Mouse (Mus musculus) lung, embryonic 16.5 days (tissue): Measurements from ENCODE around the gene Coq8a. TPM values are rescaled to one million over a fixed set of nuclear protein-coding genes. Genes with fewer than 3 reads are reported as not detected.
A peak's percentile ranks its signal among the peaks of the same experiment; 100 is the strongest.

Experiments used
- ATAC-seq: fragments of 200-750 bp; cut with Nextera tagmentation; 2 replicates; pipeline ENCODE4 v1.8.0; 2017; ENCODE audit warnings: low read depth, mild to moderate bottlenecking, moderate library complexity
- H3K27ac ChIP-seq: fragments of 300-500 bp; sonication (generic); 2 replicates; pipeline ENCODE4 v1.5.1; 2014; ENCODE audit warnings: mild to moderate bottlenecking, control low read depth, low read length
- H3K27me3 ChIP-seq: fragments of 300-500 bp; sonication (generic); 2 replicates; pipeline ENCODE4 v1.6.1; 2014; ENCODE audit warnings: low read depth, low read length, mixed read lengths; ENCODE audit not compliant: control insufficient read depth, insufficient read depth
- H3K36me3 ChIP-seq: fragments of 300-500 bp; sonication (generic); 2 replicates; pipeline ENCODE4 v1.6.1; 2014; ENCODE audit warnings: low read length; ENCODE audit not compliant: control insufficient read depth, insufficient read depth
- H3K4me1 ChIP-seq: fragments of 300-500 bp; sonication (generic); replicated peaks from 2 replicates; pipeline ENCODE4 v1.6.1; 2014; ENCODE audit warnings: low read length, mixed read lengths; ENCODE audit not compliant: control insufficient read depth, insufficient read depth
- H3K4me2 ChIP-seq: fragments of 300-500 bp; sonication (generic); 2 replicates; pipeline ENCODE4 v1.6.1; 2014; ENCODE audit warnings: low read depth, low read length, control low read depth
- H3K4me3 ChIP-seq: fragments of 300-500 bp; sonication (generic); 2 replicates; pipeline ENCODE4 v1.5.1; 2014; ENCODE audit warnings: mild to moderate bottlenecking, low read length, control low read depth
- H3K9ac ChIP-seq: fragments of 300-500 bp; sonication (generic); 2 replicates; pipeline ENCODE4 v1.6.1; 2014; ENCODE audit warnings: low read length, control low read depth
- H3K9me3 ChIP-seq: fragments of 300-500 bp; sonication (generic); 2 replicates; pipeline ENCODE4 v1.6.1; 2016; ENCODE audit warnings: low read length; ENCODE audit not compliant: control insufficient read depth
- WGBS: fragments of 180-500 bp; shearing (Covaris S2); extraction: QIAGEN DNeasy Blood & Tissue Kit; methylation state at CpG from one replicate; pipeline ENCODE4 v1.1.7; 2014; 5-methylcytosine and 5-hydroxymethylcytosine counted together
- polyA plus RNA-seq: library from polyadenylated mRNA; unstranded; fragments of >200 nt; fragmentation: Nextera tagmentation; extraction: Ambion mirVana; gene quantifications from 2 replicates; pipeline ENCODE4 v1.2.1, GENCODE M21; 2015

Gene Coq8a
- polyA plus RNA-seq, 1 experiment from 2014 or later = 11.2 TPM

- Histone ChIP-seq H3K4me2 (no peak overlapping the region), H3K27ac (no peak overlapping the region), H3K9me3 (no peaks in the 10 kb centered on the region), H3K4me3 (no peak overlapping the region), H3K4me1 (peaks cover 10% of the 10 kb centered on the region), H3K9ac (no peak overlapping the region), H3K36me3 (no peaks in the 10 kb centered on the region), H3K27me3 (no peaks in the 10 kb centered on the region)
- no peak for ATAC-seq
- WGBS = 48% methylated on average over 4 of the region's 4 CpGs
Observed at GRCm38 (mm10) chr1:180192866-180193265, 6.5 kb downstream of the Coq8a start.

GRCm38 (mm10) chr1:180191651-180192220 is 7.7 kb downstream of the Coq8a start:
- no peak for ATAC-seq
- WGBS = 65% methylated on average over 7 of the region's 7 CpGs
- H3K4me3 ChIP-seq = no peak overlapping the region
- H3K9me3 ChIP-seq = no peaks in the 10 kb centered on the region
- no peak overlapping the region for H3K27ac ChIP-seq
- H3K36me3 ChIP-seq = no peaks in the 10 kb centered on the region
- H3K27me3 ChIP-seq = no peaks in the 10 kb centered on the region
- peaks cover 10% of the 10 kb centered on the region for H3K4me1 ChIP-seq
- no peak overlapping the region for H3K9ac ChIP-seq
- H3K4me2 ChIP-seq = no peak overlapping the region

- Histone ChIP-seq H3K4me2 (no peak overlapping the region), H3K9ac (no peak overlapping the region), H3K27ac (no peak overlapping the region), H3K27me3 (no peaks in the 10 kb centered on the region), H3K4me3 (no peak overlapping the region), H3K9me3 (no peaks in the 10 kb centered on the region), H3K36me3 (no peaks in the 10 kb centered on the region), H3K4me1 (peaks cover 7% of the 10 kb centered on the region)
- 73% methylated on average over 8 of the region's 8 CpGs for WGBS
- ATAC-seq = no peak
Observed at GRCm38 (mm10) chr1:180191112-180191511, 8.3 kb downstream of the Coq8a start.

- no peak overlapping the region for H3K27ac ChIP-seq
- 67% methylated on average over 4 of the region's 4 CpGs for WGBS
- H3K9ac ChIP-seq = no peak overlapping the region
- H3K4me3 ChIP-seq = no peak overlapping the region
- no peaks in the 10 kb centered on the region for H3K9me3 ChIP-seq
- no peaks in the 10 kb centered on the region for H3K4me1 ChIP-seq
- H3K36me3 ChIP-seq = no peaks in the 10 kb centered on the region
- ATAC-seq = no peak
- H3K27me3 ChIP-seq = no peaks in the 10 kb centered on the region
- no peak overlapping the region for H3K4me2 ChIP-seq
Observed at GRCm38 (mm10) chr1:180188951-180189350, 10.5 kb downstream of the Coq8a start.

GRCm38 (mm10) chr1:180186371-180186770 is 13.0 kb downstream of the Coq8a start:
- no peak overlapping the region for H3K4me2 ChIP-seq
- H3K9ac ChIP-seq = no peak overlapping the region
- H3K9me3 ChIP-seq = no peaks in the 10 kb centered on the region
- H3K27ac ChIP-seq = no peak overlapping the region
- no peaks in the 10 kb centered on the region for H3K4me1 ChIP-seq
- no peaks in the 10 kb centered on the region for H3K36me3 ChIP-seq
- H3K27me3 ChIP-seq = no peaks in the 10 kb centered on the region
- ATAC-seq = 0 out of 2 replicates have a peak, but pooled peaks have one; percentile 26
- no peak overlapping the region for H3K4me3 ChIP-seq
- 76% methylated on average over 3 of the region's 3 CpGs for WGBS

GRCm38 (mm10) chr1:180185877-180186276 is 13.5 kb downstream of the Coq8a start:
- H3K27ac ChIP-seq = no peak overlapping the region
- H3K9ac ChIP-seq = no peak overlapping the region
- H3K9me3 ChIP-seq = no peaks in the 10 kb centered on the region
- H3K36me3 ChIP-seq = no peaks in the 10 kb centered on the region
- no peak overlapping the region for H3K4me3 ChIP-seq
- no peak for ATAC-seq
- no peak overlapping the region for H3K4me2 ChIP-seq
- WGBS = 46% methylated on average over 5 of the region's 5 CpGs
- no peaks in the 10 kb centered on the region for H3K27me3 ChIP-seq
- H3K4me1 ChIP-seq = no peaks in the 10 kb centered on the region

- H3K4me1 ChIP-seq = no peaks in the 10 kb centered on the region
- H3K9ac ChIP-seq = no peak overlapping the region
- WGBS = 29% methylated on average over 7 of the region's 7 CpGs
- no peak overlapping the region for H3K27ac ChIP-seq
- no peak overlapping the region for H3K4me2 ChIP-seq
- ATAC-seq = no peak
- H3K4me3 ChIP-seq = no peak overlapping the region
- H3K36me3 ChIP-seq = no peaks in the 10 kb centered on the region
- H3K9me3 ChIP-seq = no peaks in the 10 kb centered on the region
- no peaks in the 10 kb centered on the region for H3K27me3 ChIP-seq
Observed at GRCm38 (mm10) chr1:180184768-180185167, 14.6 kb downstream of the Coq8a start.

- WGBS = 83% methylated on average over 6 of the region's 6 CpGs
- Histone ChIP-seq H3K4me3 (no peak overlapping the region), H3K9ac (no peak overlapping the region), H3K9me3 (no peaks in the 10 kb centered on the region), H3K36me3 (no peaks in the 10 kb centered on the region), H3K27ac (no peak overlapping the region), H3K4me1 (no peaks in the 10 kb centered on the region), H3K27me3 (no peaks in the 10 kb centered on the region), H3K4me2 (no peak overlapping the region)
- ATAC-seq = no peak
Observed at GRCm38 (mm10) chr1:180183525-180184159, 15.8 kb downstream of the Coq8a start.

- Histone ChIP-seq H3K9ac (no peak overlapping the region), H3K4me2 (no peak overlapping the region), H3K9me3 (no peaks in the 10 kb centered on the region), H3K36me3 (no peaks in the 10 kb centered on the region), H3K4me1 (no peaks in the 10 kb centered on the region), H3K27ac (no peak overlapping the region), H3K27me3 (no peaks in the 10 kb centered on the region), H3K4me3 (no peak overlapping the region)
- ATAC-seq = no peak
- 65% methylated on average over 3 of the region's 3 CpGs for WGBS
Observed at GRCm38 (mm10) chr1:180182731-180183130, 16.7 kb downstream of the Coq8a start.
